Mouse (Mus musculus): ENCODE results near the gene Ccdc163. TPM values are rescaled to one million over a fixed set of nuclear protein-coding genes. Genes with fewer than 3 reads are reported as not detected.
"Not testable (repeated sequence)": the region's sequence is repeated elsewhere in the genome, so short reads cannot be mapped to it uniquely, and the experiment has no call there.

The Ccdc163 gene
- total and polyA plus RNA-seq, 2 experiments from 2014 or later: 5.4 to 10.3 TPM

DNA sequence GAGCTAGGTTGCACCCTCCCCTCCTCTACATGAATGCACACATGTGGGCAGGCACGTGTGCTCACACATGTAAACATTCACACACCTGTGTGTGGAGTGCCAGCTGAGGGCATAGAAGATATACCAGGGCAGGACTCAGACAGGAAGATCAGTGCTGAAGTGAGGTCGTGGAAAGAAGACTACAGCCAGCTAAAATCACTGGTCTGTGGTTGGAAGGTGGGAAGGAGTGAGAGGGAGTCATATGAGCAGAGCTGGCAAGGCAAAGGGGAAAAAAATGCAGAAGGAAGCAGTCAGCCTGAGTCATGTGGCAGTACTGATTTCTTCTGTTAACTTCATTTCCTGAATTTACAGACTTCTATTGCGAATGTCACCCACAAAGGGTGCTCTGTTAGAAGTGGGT is 40.2 kb upstream of the Ccdc163 start:
- WGBS: 61% methylated on average over 3 of the region's 3 CpGs
- no peak for DNase-seq (ENCODE audit: low spot score)

DNA sequence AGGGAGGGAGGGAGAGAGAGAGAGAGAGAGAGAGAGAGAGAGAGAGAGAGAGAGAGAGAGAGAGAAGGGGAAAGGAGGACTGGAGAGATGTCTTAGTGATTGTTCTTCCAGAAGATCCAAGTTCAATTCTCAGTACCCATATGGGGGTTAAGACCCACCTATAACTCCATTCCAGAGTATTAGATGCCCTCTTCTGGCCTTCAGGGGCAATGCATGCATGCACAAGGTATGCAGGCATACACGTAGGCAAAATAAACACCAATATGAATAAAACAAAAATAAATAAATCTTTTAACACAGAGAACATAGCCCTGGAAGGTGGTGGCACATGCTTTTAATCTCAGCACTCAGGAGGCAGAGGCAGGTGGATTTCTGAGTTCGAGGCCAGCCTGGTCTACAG is 39.0 kb upstream of the Ccdc163 start:
- no peak overlapping the region for H3K27ac ChIP-seq (ENCODE audit: low read depth, low read length)
- peak; percentile 38 for TF ChIP-seq CTCF (IDR thresholded peaks at IDR 0.05)
- 71% methylated on average over 2 of the region's 2 CpGs for WGBS
- H3K4me3 ChIP-seq (ENCODE audit: low read depth, low read length): no peak overlapping the region
- ATAC-seq (ENCODE audit: low FRiP score) (no peak), DNase-seq (ENCODE audit: low spot score) (no peak)
- H3K4me2 ChIP-seq (ENCODE audit: low read depth, low read length, poor library complexity, severe bottlenecking): no peak overlapping the region
- no peaks in the 10 kb centered on the region for H3K9me3 ChIP-seq (ENCODE audit: low read length)
- no peaks in the 10 kb centered on the region for H3K36me3 ChIP-seq (ENCODE audit: insufficient read depth, low read length)
- no peak overlapping the region for H3K9ac ChIP-seq (replicated peaks; ENCODE audit: low read length, poor library complexity, severe bottlenecking)
- H3K4me1 ChIP-seq (ENCODE audit: insufficient read depth, low read length): no peaks in the 10 kb centered on the region
- H3K27me3 ChIP-seq (ENCODE audit: insufficient read depth, low read length): no peaks in the 10 kb centered on the region

More for the DNA sequence above, 40.2 kb upstream of the Ccdc163 start:
- Histone ChIP-seq H3K4me1 (ENCODE audit: insufficient read depth, low read length) (no peaks in the 10 kb centered on the region), H3K9ac (replicated peaks; ENCODE audit: low read length, poor library complexity, severe bottlenecking) (no peak overlapping the region), H3K36me3 (ENCODE audit: insufficient read depth, low read length) (no peaks in the 10 kb centered on the region), H3K9me3 (ENCODE audit: low read length) (no peaks in the 10 kb centered on the region), H3K27me3 (ENCODE audit: insufficient read depth, low read length) (no peaks in the 10 kb centered on the region), H3K4me2 (ENCODE audit: low read depth, low read length, poor library complexity, severe bottlenecking) (no peak overlapping the region), H3K4me3 (ENCODE audit: low read depth, low read length) (no peak overlapping the region), H3K27ac (ENCODE audit: low read depth, low read length) (no peak overlapping the region)
- no peak for ATAC-seq (ENCODE audit: low FRiP score)
- no peak for TF ChIP-seq CTCF (IDR thresholded peaks at IDR 0.05)

DNA sequence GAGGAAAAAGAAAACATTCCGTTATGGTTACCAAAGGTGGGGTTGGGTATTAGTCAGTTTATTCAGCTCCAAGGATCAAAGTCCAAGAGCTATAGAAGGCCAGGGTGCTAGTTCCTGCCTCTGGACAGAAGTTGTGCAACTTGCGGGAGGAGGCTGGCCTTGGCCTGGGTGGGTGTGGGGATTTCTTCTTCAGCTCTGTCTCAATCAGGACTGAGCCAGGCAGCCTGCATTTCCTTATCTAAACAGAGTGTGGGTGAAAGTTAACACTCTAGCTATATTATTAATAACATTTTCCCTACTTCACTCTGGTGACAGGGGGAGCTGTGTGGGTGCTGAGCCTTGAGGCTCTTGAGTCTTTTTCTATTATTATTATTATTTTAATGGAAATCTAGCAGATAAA is 35.5 kb upstream of the Ccdc163 start:
- Histone ChIP-seq H3K9me3 (ENCODE audit: low read length) (no peaks in the 10 kb centered on the region), H3K4me1 (ENCODE audit: insufficient read depth, low read length) (no peaks in the 10 kb centered on the region), H3K36me3 (ENCODE audit: insufficient read depth, low read length) (no peaks in the 10 kb centered on the region), H3K27ac (ENCODE audit: low read depth, low read length) (no peak overlapping the region), H3K4me2 (ENCODE audit: low read depth, low read length, poor library complexity, severe bottlenecking) (no peak overlapping the region), H3K4me3 (ENCODE audit: low read depth, low read length) (no peak overlapping the region), H3K27me3 (ENCODE audit: insufficient read depth, low read length) (no peaks in the 10 kb centered on the region), H3K9ac (replicated peaks; ENCODE audit: low read length, poor library complexity, severe bottlenecking) (no peak overlapping the region)
- ATAC-seq (ENCODE audit: low FRiP score) (no peak), DNase-seq (ENCODE audit: low spot score) (no peak)
- no peak for TF ChIP-seq CTCF (IDR thresholded peaks at IDR 0.05)
- WGBS: 72% methylated on average over 2 of the region's 2 CpGs

DNA sequence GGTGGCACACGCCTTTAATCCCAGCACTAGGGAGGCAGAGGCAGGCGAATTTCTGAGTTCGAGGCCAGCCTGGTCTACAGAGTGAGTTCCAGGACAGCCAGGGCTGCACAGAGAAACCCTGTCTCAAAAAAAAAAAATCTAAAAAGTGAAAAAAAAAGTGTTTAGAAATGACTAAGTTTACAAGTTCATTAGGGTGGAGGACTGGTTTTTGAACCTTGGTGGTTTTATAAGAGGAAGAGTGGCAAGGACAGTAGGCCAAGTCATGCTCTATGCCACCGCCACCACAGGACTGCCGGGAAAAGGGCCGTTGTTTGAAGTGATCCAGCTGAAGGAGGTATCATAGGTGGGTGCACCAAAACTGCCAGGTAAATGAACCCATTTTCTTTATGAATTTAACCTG is 33.5 kb upstream of the Ccdc163 start:
- not testable (repeated sequence) for H3K4me2 ChIP-seq (ENCODE audit: low read depth, low read length, poor library complexity, severe bottlenecking); H3K27me3 ChIP-seq (ENCODE audit: insufficient read depth, low read length); H3K9me3 ChIP-seq (ENCODE audit: low read length); H3K36me3 ChIP-seq (ENCODE audit: insufficient read depth, low read length); H3K4me1 ChIP-seq (ENCODE audit: insufficient read depth, low read length); H3K27ac ChIP-seq (ENCODE audit: low read depth, low read length); H3K9ac ChIP-seq (replicated peaks; ENCODE audit: low read length, poor library complexity, severe bottlenecking); ATAC-seq (ENCODE audit: low FRiP score); DNase-seq (ENCODE audit: low spot score); H3K4me3 ChIP-seq (ENCODE audit: low read depth, low read length)
- 93% methylated on average over 6 of the region's 6 CpGs for WGBS

DNA sequence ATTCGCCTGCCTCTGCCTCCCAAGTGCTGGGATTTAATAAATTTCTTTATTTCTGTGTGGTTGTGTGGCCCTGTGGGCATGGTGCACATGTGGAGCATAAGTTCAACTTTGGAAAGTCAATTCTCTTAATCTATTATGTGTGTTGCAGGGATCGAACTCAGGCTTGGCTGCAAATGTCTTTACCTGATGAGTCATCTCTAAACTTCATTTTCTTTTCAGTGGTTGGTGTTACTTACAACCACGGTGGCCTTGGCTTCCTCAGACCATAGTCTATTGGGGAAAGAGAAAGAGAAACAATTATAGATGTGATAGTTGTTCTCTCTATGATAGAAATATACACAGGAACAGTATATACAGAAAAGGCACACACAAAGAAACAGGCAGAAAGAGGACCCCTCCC is 32.3 kb upstream of the Ccdc163 start:
- no peak overlapping the region for H3K9ac ChIP-seq (replicated peaks; ENCODE audit: low read length, poor library complexity, severe bottlenecking)
- DNase-seq (ENCODE audit: low spot score): no peak
- no peak for TF ChIP-seq CTCF (IDR thresholded peaks at IDR 0.05)
- H3K4me2 ChIP-seq (ENCODE audit: low read depth, low read length, poor library complexity, severe bottlenecking): no peak overlapping the region
- WGBS: 86% methylated on average over 3 of the region's 3 CpGs
- no peaks in the 10 kb centered on the region for H3K36me3 ChIP-seq (ENCODE audit: insufficient read depth, low read length)
- no peak overlapping the region for H3K4me3 ChIP-seq (ENCODE audit: low read depth, low read length)
- no peak for ATAC-seq (ENCODE audit: low FRiP score)
- no peaks in the 10 kb centered on the region for H3K4me1 ChIP-seq (ENCODE audit: insufficient read depth, low read length)
- H3K27ac ChIP-seq (ENCODE audit: low read depth, low read length): no peak overlapping the region
- no peaks in the 10 kb centered on the region for H3K9me3 ChIP-seq (ENCODE audit: low read length)
- H3K27me3 ChIP-seq (ENCODE audit: insufficient read depth, low read length): no peaks in the 10 kb centered on the region

DNA sequence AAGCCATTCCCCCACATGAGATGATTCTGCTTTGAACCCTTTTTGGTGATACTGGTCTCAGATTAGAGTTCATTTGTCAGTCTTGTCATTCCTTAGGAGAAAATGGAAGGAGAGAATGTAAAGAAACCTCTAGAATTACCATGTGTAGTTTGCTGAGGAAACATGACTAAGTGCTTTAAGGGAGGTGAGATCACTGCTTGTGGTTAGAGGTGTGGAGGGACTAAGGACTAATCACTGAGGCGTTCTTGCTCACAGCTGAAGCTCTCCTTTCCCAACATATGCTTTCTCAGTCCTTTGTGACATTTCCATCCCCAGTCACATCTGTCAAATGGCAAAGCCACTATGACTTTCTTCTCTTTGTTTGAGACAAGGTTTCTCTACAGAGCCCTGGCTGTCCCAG is 30.5 kb upstream of the Ccdc163 start:
- WGBS: 91% methylated on average over 1 of the region's 1 CpGs

More for the DNA sequence above, 30.5 kb upstream of the Ccdc163 start:
- DNase-seq (ENCODE audit: low spot score) (no peak), ATAC-seq (ENCODE audit: low FRiP score) (no peak)
- Histone ChIP-seq H3K4me3 (ENCODE audit: low read depth, low read length) (no peak overlapping the region), H3K4me1 (ENCODE audit: insufficient read depth, low read length) (no peaks in the 10 kb centered on the region), H3K27ac (ENCODE audit: low read depth, low read length) (no peak overlapping the region), H3K27me3 (ENCODE audit: insufficient read depth, low read length) (no peaks in the 10 kb centered on the region), H3K9ac (replicated peaks; ENCODE audit: low read length, poor library complexity, severe bottlenecking) (no peak overlapping the region), H3K36me3 (ENCODE audit: insufficient read depth, low read length) (no peaks in the 10 kb centered on the region), H3K4me2 (ENCODE audit: low read depth, low read length, poor library complexity, severe bottlenecking) (no peak overlapping the region), H3K9me3 (ENCODE audit: low read length) (no peaks in the 10 kb centered on the region)
- no peak for TF ChIP-seq CTCF (IDR thresholded peaks at IDR 0.05)

Measured in midbrain, postnatal 0 days (tissue).